Mouse (Mus musculus): ENCODE measurements around the gene Lrrc8b. TPM values are rescaled to one million over a fixed set of nuclear protein-coding genes. Genes with fewer than 3 reads are reported as not detected.

Lrrc8b gene
- polyA plus RNA-seq, 1 experiment = 12.4 TPM

DNA sequence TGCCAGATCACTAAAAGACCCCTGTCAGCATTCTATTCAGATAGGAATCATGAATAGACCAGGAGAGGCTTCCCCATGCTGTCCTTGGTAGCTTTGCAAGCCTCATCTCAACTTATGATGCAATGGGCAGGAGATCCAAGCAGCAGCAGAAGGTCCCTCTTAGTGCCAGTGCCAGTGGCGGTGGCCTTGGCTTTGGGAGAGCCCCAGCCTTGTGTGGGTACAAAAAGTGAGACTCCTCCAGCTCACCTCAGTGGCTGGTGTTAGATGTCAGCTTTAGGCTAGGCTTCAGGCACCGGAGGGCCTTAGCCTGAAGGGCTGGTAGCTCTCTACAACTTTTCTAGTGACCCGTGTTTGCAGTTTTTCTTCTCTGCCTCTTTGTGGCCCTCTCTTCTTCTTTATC, 85.6 kb downstream of the Lrrc8b start:
- H3K4me3 ChIP-seq (ENCODE audit: insufficient read depth, low read length) = no peak overlapping the region
- TF ChIP-seq CTCF (IDR thresholded peaks at IDR 0.05; ENCODE audit: borderline replicate concordance, insufficient read depth, low read length) = no peak
- no peak for TF ChIP-seq POLR2A (IDR thresholded peaks at IDR 0.05; ENCODE audit: low read depth, low read length)
- peaks cover 3% of the 10 kb centered on the region for H3K4me1 ChIP-seq (ENCODE audit: control insufficient read depth, insufficient read depth, low read length)
- no peak overlapping the region for H3K27ac ChIP-seq (ENCODE audit: insufficient read depth, low read length)

DNA sequence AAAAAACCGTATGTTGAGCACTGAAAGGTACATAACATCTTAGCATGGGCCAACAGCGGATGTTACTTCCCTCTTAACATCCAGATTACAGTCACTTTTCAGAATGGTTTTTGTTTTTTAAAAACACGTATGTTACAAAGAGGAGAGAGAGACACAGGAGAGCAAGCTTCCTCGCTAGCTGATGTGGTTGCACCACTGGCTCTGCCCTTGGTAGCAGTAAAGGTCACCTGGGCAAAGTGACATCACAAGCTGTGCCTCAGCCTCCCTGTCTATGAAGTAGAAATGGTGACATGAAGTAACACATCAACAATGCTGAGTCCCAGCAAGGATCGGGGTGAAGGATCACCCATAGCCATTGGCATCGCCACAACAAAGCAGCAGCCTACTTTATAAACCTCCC, 93.2 kb downstream of the Lrrc8b start:
- Histone ChIP-seq H3K4me1 (ENCODE audit: control insufficient read depth, insufficient read depth, low read length) (no peaks in the 10 kb centered on the region), H3K27ac (ENCODE audit: insufficient read depth, low read length) (no peak overlapping the region), H3K4me3 (ENCODE audit: insufficient read depth, low read length) (no peak overlapping the region)
- TF ChIP-seq CTCF (IDR thresholded peaks at IDR 0.05; ENCODE audit: borderline replicate concordance, insufficient read depth, low read length) (no peak), POLR2A (IDR thresholded peaks at IDR 0.05; ENCODE audit: low read depth, low read length) (no peak)

DNA sequence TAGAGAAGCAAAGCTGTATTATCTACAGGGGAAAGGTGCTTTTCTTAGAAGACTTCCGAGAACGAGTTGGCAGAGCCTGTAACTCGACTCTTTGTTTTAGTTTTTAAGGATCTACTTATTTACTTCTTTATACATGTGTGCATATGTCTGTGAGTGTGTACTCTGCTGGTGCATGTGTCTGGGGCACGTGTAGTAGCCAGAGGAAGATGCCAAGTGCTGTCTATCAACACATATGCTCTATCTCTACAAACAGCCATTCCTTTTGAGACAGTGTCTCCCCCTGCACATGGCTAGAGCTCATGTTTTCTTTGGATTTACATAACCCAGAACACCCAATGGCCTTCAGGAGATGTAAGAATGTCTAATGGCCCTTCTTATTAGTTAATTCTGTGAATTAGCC, 96.7 kb downstream of the Lrrc8b start:
- H3K4me1 ChIP-seq (ENCODE audit: control insufficient read depth, insufficient read depth, low read length) = peaks cover 2% of the 10 kb centered on the region; the same call in 1 of the 2 replicates
- H3K4me3 ChIP-seq (ENCODE audit: insufficient read depth, low read length) = no peak overlapping the region
- no peak overlapping the region for H3K27ac ChIP-seq (ENCODE audit: insufficient read depth, low read length)
- TF ChIP-seq CTCF (IDR thresholded peaks at IDR 0.05; ENCODE audit: borderline replicate concordance, insufficient read depth, low read length) (no peak), POLR2A (IDR thresholded peaks at IDR 0.05; ENCODE audit: low read depth, low read length) (no peak)

DNA sequence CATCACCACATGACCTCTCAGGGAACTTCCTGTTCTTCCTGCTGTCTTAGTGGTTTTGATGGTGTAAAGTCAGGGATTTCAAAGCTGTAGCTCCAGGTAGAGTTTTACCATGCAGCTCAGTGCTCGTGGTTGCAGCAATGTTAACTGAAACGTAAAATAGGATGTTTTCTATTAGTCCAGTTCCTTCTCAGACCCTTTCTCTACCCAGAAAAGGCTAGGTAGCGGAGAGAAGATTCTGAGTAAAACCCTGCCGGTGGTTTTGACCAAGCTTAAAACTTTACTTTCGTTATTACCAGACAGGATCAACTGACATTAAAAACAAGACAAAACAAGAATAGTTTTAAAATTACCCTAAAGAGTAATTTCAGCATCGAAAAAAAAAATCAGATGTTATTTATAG, 100.0 kb downstream of the Lrrc8b start:
- no peak overlapping the region for H3K27ac ChIP-seq (ENCODE audit: insufficient read depth, low read length)
- peaks cover 2% of the 10 kb centered on the region; the same call in 1 of the 2 replicates for H3K4me1 ChIP-seq (ENCODE audit: control insufficient read depth, insufficient read depth, low read length)
- no peak overlapping the region for H3K4me3 ChIP-seq (ENCODE audit: insufficient read depth, low read length)
- TF ChIP-seq POLR2A (IDR thresholded peaks at IDR 0.05; ENCODE audit: low read depth, low read length) (no peak), CTCF (IDR thresholded peaks at IDR 0.05; ENCODE audit: borderline replicate concordance, insufficient read depth, low read length) (no peak)

DNA sequence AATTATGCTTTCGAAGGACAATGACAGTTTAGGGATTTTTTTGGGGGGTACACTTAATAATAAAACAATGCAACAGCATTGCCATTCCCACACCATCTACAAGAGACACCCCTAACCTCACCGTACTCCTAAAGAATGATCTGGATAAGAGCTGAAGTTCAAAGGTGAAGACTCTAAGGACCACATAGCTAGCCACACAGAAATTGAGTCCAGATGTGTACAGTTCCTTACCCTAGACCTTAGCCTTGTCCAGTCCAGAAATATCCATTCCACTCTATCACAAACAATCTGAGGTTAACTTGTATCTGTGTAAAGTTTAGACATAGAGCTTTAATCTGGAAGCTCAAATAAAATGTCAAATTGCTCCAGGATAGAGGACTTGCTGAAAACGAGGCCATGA, 100.7 kb downstream of the Lrrc8b start:
- H3K4me3 ChIP-seq (ENCODE audit: insufficient read depth, low read length) = no peak overlapping the region
- H3K27ac ChIP-seq (ENCODE audit: insufficient read depth, low read length) = no peak overlapping the region
- TF ChIP-seq POLR2A (IDR thresholded peaks at IDR 0.05; ENCODE audit: low read depth, low read length) = no peak
- no peak for TF ChIP-seq CTCF (IDR thresholded peaks at IDR 0.05; ENCODE audit: borderline replicate concordance, insufficient read depth, low read length)
- peaks cover 2% of the 10 kb centered on the region; the same call in 1 of the 2 replicates for H3K4me1 ChIP-seq (ENCODE audit: control insufficient read depth, insufficient read depth, low read length)

DNA sequence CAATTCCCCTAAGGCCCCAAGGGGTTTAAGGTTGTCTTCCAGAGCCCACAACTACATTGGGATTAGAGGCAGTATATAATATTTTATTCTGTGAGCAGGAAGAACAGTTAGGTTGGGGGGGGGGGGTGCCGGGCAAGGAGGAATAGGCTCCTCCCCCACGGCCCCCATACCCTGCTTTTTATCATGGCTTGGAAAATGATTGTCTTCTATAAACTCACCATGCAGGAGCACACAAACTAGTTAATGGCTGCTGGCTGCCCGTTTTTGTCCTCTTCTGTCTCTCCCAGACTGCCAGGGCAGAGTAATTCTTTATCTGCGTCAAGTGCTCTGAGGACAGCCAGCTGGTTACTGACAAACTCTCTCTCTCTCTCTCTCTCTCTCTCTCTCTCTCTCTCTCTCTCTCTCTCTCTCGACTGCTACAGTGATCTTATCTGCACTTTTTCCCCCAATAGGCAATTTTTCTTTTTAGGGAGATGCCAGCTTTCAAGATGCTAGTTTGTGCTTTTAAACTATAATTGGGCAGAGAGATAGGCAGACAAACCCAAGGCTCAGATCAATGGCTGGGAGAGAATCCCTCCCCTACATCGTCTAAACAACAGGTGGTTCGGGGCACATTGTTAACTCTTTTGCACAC, 102.5 kb downstream of the Lrrc8b start:
- Histone ChIP-seq H3K27ac (ENCODE audit: insufficient read depth, low read length) (no peak overlapping the region), H3K4me1 (ENCODE audit: control insufficient read depth, insufficient read depth, low read length) (peaks cover 6% of the 10 kb centered on the region), H3K4me3 (ENCODE audit: insufficient read depth, low read length) (peak overlapping the region; percentile 78; the same call in 1 of the 2 replicates)
- TF ChIP-seq CTCF (IDR thresholded peaks at IDR 0.05; ENCODE audit: borderline replicate concordance, insufficient read depth, low read length) (no peak), POLR2A (IDR thresholded peaks at IDR 0.05; ENCODE audit: low read depth, low read length) (no peak)

DNA sequence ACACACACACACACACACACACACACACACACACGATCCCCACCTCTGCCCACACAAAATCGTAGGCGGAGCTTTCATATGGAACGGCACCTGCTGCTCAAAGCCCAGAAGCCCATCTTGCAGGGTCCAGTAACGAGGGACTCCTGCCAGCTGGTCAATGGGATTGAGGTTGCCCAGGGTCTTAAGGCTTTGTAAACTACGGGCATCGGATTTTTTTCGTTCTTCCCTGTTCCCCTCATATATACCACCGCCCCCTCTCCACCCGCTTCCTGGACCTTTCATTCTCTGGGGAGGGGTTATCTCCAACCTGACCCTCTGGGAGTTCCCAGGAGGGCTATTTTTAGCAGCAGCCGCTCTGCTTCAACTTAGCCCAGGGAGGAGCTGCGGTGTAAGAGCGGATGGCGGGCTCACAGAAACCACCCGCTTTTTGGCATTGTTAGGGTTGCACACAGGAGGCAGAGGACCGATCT, 103.1 kb downstream of the Lrrc8b start:
- TF ChIP-seq POLR2A (IDR thresholded peaks at IDR 0.05; ENCODE audit: low read depth, low read length) (no peak), CTCF (IDR thresholded peaks at IDR 0.05; ENCODE audit: borderline replicate concordance, insufficient read depth, low read length) (no peak)
- peaks cover 10% of the 10 kb centered on the region for H3K4me1 ChIP-seq (ENCODE audit: control insufficient read depth, insufficient read depth, low read length)
- no peak overlapping the region for H3K27ac ChIP-seq (ENCODE audit: insufficient read depth, low read length)
- H3K4me3 ChIP-seq (ENCODE audit: insufficient read depth, low read length) = peak overlapping the region; percentile 78

DNA sequence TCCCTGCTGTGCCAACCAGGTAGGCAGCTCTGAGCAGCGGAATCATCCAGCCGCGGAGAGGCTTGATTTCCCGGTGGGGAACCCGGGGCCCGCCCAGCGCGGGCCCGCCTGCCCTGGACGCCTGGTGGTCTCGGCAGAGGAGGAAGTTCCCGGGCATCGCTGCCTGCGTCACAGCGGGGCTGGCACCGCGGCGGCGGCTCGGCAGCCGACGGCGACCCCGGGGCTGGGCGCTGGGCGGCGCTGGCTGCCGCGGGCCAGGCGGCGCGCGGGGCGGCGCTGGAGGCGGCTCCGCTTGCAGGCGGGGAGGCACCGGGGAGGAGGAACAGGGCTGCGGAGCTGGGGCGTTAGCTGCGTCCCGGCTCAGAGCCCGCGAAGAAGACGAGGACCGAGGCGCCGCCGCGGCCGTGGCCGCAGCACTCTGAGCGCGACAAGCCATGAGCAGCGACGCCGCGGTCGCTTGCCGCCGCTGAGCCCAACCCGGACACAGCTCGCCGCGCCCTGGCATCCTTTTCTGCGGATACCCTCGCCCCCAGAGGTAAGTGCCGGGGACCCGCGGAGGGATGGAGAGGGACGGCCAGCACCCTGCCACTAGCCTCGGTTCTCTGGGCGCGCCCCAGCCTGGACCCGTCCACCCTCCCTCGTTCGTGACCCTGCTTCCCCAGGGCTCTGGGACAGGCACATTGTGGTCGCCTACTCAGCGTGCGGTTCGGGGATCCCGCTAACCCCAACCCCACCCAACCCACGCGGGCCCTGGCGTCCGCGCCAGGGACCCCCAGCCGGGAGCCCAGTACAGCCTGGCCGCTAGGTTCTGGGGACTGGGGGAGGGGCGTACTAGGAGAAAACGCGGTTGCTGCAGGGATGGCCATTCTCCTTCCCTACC, 103.8 kb downstream of the Lrrc8b start, which contains the start of gene Lrrc8c:
Lrrc8c (plus strand) TSS at position 293 of the 880 bp plus-strand sequence.
- Histone ChIP-seq H3K4me1 (ENCODE audit: control insufficient read depth, insufficient read depth, low read length) (peaks cover 13% of the 10 kb centered on the region), H3K27ac (ENCODE audit: insufficient read depth, low read length) (peak within 1 kb of the TSS; percentile 38; the same call in 1 of the 2 replicates), H3K4me3 (ENCODE audit: insufficient read depth, low read length) (peak within 1 kb of the TSS; percentile 87)
- TF ChIP-seq POLR2A (IDR thresholded peaks at IDR 0.05; ENCODE audit: low read depth, low read length) (peak; percentile 87), CTCF (IDR thresholded peaks at IDR 0.05; ENCODE audit: borderline replicate concordance, insufficient read depth, low read length) (no peak)

DNA sequence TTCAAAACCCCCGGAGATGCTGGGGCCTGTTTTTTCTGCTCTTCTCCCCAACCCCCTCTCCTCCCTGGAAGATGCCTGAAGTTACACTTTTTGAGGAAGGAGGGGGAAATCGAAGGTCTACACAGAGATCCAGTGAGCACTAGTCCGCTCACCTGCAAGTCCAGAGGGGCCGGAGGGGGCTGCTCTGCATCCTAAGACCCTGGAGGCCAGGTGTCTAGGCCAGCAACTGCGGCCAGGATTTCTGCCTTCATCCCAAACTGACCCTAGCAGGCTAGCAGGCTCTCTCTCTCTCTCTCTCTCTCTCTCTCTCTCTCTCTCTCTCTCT, 104.4 kb downstream of the Lrrc8b start:
- Histone ChIP-seq H3K4me3 (ENCODE audit: insufficient read depth, low read length) (peak overlapping the region; percentile 87), H3K4me1 (ENCODE audit: control insufficient read depth, insufficient read depth, low read length) (peaks cover 18% of the 10 kb centered on the region), H3K27ac (ENCODE audit: insufficient read depth, low read length) (peak overlapping the region; percentile 5; the same call in 1 of the 2 replicates)
- TF ChIP-seq POLR2A (IDR thresholded peaks at IDR 0.05; ENCODE audit: low read depth, low read length) (no peak), CTCF (IDR thresholded peaks at IDR 0.05; ENCODE audit: borderline replicate concordance, insufficient read depth, low read length) (no peak)

Data from embryonic fibroblast, embryonic 13.5 days (primary cell).